Mouse (Mus musculus) retina, postnatal 1 day (tissue): Measurements from ENCODE around the gene Gm47955.
"Not testable (repeated sequence)": the region's sequence is repeated elsewhere in the genome, so short reads cannot be mapped to it uniquely, and the experiment has no call there.

Source experiments
- DNase-seq: peaks from one replicate; pipeline ENCODE4 v3.0.0-alpha.2; 2012

Gm47955 gene

DNA sequence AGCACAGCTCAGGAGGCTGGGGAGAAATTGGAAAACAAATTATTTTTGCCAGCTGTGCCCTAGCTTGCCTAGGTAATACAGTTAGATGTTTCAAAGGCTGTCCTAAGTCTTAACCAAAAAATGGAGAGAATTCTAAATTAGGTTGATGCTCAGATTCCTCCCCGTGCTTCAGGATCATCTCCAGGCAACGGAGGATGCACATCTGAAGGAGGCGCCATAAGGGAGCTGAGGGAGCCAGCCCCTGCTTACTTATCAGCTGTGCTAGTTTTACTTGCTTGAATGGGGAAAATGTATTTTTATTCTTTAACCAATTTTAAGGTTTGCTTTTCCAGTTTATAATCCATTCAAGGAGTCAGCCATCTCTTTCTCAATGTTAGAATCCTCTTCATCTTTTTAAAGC, 33.9 kb downstream of the Gm47955 start:
- DNase-seq, result no peak

DNA sequence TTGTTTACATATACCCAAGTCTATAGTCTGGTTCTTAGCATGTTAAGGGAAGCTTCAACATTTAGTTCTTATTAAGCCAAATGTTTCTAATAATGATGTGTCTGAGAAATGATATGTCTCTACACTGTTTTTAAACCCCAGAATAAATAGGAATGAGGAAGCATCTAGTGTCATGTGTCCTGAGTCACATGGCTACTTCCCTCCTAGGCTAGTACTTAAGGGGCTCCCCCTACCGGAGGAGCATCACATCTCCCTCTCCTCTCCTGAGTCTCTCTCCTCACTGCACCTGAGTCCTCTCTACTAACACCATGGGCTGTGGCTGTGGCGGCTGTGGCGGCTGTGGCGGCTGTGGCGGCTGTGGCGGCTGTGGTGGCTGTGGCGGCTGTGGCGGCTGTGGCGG, 40.2 kb downstream of the Gm47955 start, which contains the start of gene Gm47959:
Gene Gm47959, plus strand, starts transcription at position 243 of the 400 bp plus-strand sequence.
- not testable (repeated sequence) for DNase-seq

DNA sequence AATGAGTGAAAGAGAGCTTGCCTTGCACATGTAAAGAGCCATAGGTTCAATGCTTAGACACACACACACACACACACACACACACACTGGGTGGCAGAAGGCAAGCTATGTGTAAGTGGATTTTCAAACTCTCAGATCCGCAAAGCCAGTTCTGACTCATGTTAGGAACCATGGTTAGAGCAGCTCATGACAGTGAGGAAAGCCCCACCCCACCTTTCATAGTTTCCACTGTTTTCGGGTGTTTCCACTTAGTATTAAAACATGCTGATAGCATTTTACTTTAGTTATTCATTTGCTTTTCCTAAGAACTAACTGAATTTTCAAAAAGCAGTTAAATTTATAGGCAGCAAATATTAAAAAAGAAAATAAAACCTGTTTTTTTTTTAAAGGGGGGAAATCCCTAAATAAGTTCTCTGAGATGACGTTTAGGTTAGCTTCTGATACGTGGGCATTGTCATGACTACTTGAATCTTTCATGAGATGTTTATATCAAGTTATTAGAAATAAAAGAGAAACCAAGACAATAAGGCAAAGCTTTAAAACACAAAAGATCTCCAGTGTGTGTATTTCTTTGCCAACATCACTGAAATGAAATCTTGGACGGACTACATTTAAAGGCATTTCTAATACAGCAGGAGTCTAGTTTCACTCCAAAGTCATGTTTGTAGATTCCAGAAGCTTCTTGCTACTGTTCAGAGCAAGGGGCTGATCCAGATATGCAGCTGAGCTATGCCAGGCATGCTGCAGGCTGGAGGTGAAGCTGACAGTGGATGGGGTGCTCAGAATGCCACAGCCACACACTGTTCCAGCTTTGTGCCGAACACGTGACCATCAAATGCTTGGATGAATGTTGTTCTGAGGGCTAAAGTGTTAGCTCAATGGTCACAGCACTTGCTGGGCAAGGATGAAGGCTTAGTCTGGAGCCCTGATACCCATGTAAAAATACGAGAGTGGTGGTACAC, 46.4 kb downstream of the Gm47955 start:
- no peak for DNase-seq

DNA sequence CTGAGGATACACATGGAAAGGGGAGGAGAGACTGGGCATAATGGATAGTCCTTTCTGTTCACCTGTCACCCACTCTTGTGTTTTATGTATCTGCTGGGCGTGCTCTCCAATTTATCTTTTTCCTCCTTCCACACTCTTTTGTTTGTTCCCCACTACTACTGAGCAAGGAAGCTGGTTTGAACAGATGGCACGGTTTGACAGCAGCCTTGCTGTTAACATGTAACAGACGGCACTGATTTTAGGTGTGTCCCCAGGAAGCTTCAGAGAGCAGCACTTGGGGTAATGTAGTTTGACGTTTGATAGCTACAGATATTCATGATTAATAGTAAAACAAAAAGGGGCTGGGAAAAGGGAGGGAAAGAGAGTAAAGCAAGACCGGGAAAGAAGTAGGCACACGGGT, 47.4 kb downstream of the Gm47955 start:
- DNase-seq, result no peak
